Mouse (Mus musculus): ENCODE measurements around the gene Teddm1a. TPM values are rescaled to one million over a fixed set of nuclear protein-coding genes. Genes with fewer than 3 reads are reported as not detected.
"Not testable (repeated sequence)": the region's sequence is repeated elsewhere in the genome, so short reads cannot be mapped to it uniquely, and the experiment has no call there.

Gene Teddm1a
- polyA plus RNA-seq, 1 experiment: not detected

DNA sequence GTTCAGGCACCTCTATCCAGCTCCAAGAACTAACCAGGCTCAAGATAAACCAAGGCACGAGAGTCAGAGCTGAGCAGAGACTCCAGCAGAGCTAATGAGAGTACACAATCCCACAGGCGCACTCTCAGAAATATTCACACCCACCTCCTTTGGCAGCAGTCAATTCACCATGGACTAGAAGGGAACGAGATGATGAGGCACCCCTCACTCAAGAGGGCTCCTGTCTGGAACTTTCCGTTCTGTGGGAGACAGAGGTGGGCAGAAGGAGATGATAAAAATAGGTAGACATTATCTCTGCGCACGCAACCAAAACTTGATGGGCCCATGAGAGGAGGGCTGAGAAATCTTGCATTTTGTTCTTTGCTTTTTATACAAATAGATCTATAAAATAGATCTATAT lies 17.5 kb upstream of the Teddm1a start, which contains the start of gene Teddm1b:
Teddm1b (plus strand) TSS at position 301 of the 400 bp plus-strand sequence.
- Histone ChIP-seq H3K4me1 (ENCODE audit: control insufficient read depth, insufficient read depth, insufficient read length, low read length) (no peaks in the 10 kb centered on the region), H3K4me3 (ENCODE audit: low read depth, low read length) (no peak within 1 kb of the TSS)
- WGBS: 74% methylated on average over 6 of the region's 6 CpGs

DNA sequence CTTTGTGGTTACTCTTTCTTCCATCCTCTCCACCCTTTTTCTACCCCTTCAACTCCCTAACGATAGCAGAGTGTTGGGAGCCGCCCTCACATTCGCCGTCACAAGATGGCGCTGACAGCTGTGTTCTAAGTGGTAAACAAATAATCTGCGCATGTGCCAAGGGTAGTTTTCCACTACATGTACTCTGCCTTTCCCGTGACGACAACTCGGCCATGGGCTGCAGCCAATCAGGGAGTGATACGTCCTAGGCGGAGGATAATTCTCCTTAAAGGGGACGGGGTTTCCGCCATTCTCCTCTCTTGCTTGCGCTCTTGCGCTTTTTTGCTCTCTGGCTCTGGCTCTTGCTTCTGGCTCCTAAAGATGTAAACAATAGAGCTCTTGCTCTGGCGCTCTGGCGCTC lies 11.2 kb upstream of the Teddm1a start:
- WGBS: 95% methylated on average over 17 of the region's 17 CpGs
- H3K4me1 ChIP-seq (ENCODE audit: control insufficient read depth, insufficient read depth, insufficient read length, low read length): not testable (repeated sequence)

More for the DNA sequence above, 17.5 kb upstream of the Teddm1a start, which contains the start of gene Teddm1b:
- H3K36me3 ChIP-seq (ENCODE audit: control insufficient read depth, insufficient read depth, low read length): no peaks in the 10 kb centered on the region
- H3K27me3 ChIP-seq (ENCODE audit: control insufficient read depth, insufficient read depth, low read length): no peaks in the 10 kb centered on the region
- H3K27ac ChIP-seq (ENCODE audit: insufficient read depth, low read depth, low read length): no peak within 1 kb of the TSS
- no peak for TF ChIP-seq POLR2A (IDR thresholded peaks at IDR 0.05; ENCODE audit: low read depth, low read length)
- TF ChIP-seq CTCF (IDR thresholded peaks at IDR 0.05; ENCODE audit: extremely low read depth, insufficient read length, insufficient replicate concordance, low read depth, low read length): no peak

DNA sequence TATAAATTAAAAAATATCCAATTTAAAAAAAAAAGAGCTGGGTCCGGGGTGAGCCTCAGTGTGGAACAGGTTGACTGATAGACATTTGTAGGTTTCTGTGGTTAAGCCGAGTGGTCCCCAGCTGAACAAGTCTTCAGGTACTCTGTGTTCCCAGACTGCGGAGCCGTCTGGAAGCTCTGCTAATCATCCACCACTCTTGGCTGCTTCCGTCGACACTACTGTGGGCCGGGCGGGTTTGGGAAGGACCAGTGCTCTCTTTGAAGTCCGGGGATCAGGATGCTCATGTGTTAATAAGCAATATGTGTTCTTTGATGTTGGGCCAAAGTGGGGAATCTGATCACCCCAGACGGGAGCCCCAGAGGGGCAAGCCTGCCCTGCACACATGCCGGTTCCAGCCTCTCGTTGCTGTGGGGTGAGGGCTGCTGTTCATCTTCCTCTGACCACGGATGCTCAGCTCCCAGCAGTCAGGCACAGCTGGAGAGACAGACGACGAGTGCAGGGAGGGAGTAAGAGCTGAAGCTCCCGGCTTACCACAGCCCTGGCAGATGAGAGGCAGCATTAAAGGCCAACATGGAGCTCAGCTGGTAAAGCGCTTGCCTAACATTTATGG lies 5.4 kb upstream of the Teddm1a start:
- no peak overlapping the region for H3K27ac ChIP-seq (ENCODE audit: insufficient read depth, low read depth, low read length)
- H3K27me3 ChIP-seq (ENCODE audit: control insufficient read depth, insufficient read depth, low read length): no peaks in the 10 kb centered on the region
- no peak for TF ChIP-seq POLR2A (IDR thresholded peaks at IDR 0.05; ENCODE audit: low read depth, low read length)
- no peak for TF ChIP-seq CTCF (IDR thresholded peaks at IDR 0.05; ENCODE audit: extremely low read depth, insufficient read length, insufficient replicate concordance, low read depth, low read length)
- H3K36me3 ChIP-seq (ENCODE audit: control insufficient read depth, insufficient read depth, low read length): no peaks in the 10 kb centered on the region
- no peaks in the 10 kb centered on the region for H3K4me1 ChIP-seq (ENCODE audit: control insufficient read depth, insufficient read depth, insufficient read length, low read length)
- 50% methylated on average over 17 of the region's 17 CpGs for WGBS
- H3K4me3 ChIP-seq (ENCODE audit: low read depth, low read length): no peak overlapping the region

More for the DNA sequence above, 11.2 kb upstream of the Teddm1a start:
- H3K36me3 ChIP-seq (ENCODE audit: control insufficient read depth, insufficient read depth, low read length); H3K4me3 ChIP-seq (ENCODE audit: low read depth, low read length); H3K27ac ChIP-seq (ENCODE audit: insufficient read depth, low read depth, low read length); H3K27me3 ChIP-seq (ENCODE audit: control insufficient read depth, insufficient read depth, low read length): not testable (repeated sequence)

DNA sequence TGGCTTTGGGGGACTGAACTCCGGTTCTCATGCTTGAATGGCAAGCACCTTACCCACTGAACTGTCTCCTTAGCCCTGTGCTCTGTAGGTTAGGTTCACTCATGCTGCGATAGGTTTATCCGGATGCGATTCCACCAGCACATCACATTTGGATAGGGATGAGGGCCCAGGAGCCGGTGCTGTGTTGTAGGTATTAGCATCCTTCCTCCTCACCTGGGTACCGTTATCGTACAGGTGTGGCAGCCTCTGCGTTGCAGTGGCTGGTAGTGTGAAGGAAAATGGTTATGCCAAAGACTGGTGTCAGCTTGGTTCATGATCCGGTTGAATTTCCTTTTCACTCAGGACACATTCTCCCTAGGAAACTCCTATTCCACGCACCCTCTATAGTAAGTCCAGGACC lies 1.4 kb upstream of the Teddm1a start:
- H3K4me3 ChIP-seq (ENCODE audit: low read depth, low read length): no peak overlapping the region
- H3K4me1 ChIP-seq (ENCODE audit: control insufficient read depth, insufficient read depth, insufficient read length, low read length): no peaks in the 10 kb centered on the region
- no peaks in the 10 kb centered on the region for H3K27me3 ChIP-seq (ENCODE audit: control insufficient read depth, insufficient read depth, low read length)
- no peak for TF ChIP-seq CTCF (IDR thresholded peaks at IDR 0.05; ENCODE audit: extremely low read depth, insufficient read length, insufficient replicate concordance, low read depth, low read length)
- no peak for TF ChIP-seq POLR2A (IDR thresholded peaks at IDR 0.05; ENCODE audit: low read depth, low read length)
- H3K27ac ChIP-seq (ENCODE audit: insufficient read depth, low read depth, low read length): no peak overlapping the region
- no peaks in the 10 kb centered on the region for H3K36me3 ChIP-seq (ENCODE audit: control insufficient read depth, insufficient read depth, low read length)
- 92% methylated on average over 10 of the region's 10 CpGs for WGBS

DNA sequence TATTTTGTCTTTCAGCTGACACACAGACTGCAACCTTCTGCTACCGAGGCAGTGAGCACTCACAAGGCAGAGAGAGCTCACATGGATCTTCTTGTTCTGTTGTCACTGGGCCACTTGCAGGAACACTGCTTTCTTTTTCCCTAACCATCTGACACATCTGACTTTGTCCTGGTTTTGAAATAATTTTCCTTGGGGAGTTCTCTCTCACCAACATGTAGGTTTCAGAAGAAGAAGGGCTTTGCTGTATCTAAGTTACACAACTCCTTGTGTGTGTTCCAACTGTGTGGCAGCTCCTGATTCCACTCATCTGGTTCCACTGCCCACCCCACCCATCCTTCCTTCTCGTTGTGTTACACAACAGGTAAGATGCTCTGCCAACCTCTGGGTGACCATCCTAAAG lies 2.2 kb downstream of the Teddm1a start:
- H3K27me3 ChIP-seq (ENCODE audit: control insufficient read depth, insufficient read depth, low read length): no peaks in the 10 kb centered on the region
- no peaks in the 10 kb centered on the region for H3K36me3 ChIP-seq (ENCODE audit: control insufficient read depth, insufficient read depth, low read length)
- no peak overlapping the region for H3K27ac ChIP-seq (ENCODE audit: insufficient read depth, low read depth, low read length)
- no peak overlapping the region for H3K4me3 ChIP-seq (ENCODE audit: low read depth, low read length)
- 56% methylated on average over 2 of the region's 2 CpGs for WGBS
- H3K4me1 ChIP-seq (ENCODE audit: control insufficient read depth, insufficient read depth, insufficient read length, low read length): no peaks in the 10 kb centered on the region
- no peak for TF ChIP-seq CTCF (IDR thresholded peaks at IDR 0.05; ENCODE audit: extremely low read depth, insufficient read length, insufficient replicate concordance, low read depth, low read length)
- no peak for TF ChIP-seq POLR2A (IDR thresholded peaks at IDR 0.05; ENCODE audit: low read depth, low read length)

DNA sequence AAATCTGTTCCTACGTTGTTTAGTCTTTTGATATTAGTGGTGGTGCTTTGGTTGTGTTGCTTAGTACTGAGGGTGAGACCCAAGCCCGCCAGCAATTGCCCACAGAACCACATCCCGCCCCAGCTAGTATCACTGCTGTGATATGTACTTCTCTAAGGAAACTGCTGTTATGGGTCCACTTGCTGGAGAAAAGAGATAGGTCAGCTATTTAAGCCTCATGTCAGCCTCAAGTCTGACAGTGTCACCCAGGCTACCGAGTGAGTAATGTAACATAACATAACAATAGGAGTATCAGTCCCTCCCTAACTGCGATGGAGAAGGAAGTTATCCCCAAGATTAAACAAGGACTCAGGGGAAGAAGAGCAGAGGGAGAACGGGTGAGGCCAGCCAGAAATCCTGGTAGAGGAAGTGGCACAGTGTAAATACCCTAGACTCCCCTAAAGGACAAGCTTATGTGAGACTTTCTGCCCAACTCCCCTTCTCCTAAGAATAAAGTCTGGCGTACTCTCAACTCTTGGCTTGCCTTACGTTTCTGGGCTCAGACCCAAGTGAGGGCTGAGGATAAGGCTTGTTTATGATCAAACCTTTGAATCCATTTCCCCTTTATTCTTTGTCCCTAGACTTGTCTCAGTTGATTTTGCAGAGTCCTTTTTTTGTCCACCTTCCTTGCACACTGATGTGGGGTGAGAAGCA lies 2.8 kb downstream of the Teddm1a start:
- no peaks in the 10 kb centered on the region for H3K27me3 ChIP-seq (ENCODE audit: control insufficient read depth, insufficient read depth, low read length)
- H3K4me3 ChIP-seq (ENCODE audit: low read depth, low read length): no peak overlapping the region
- TF ChIP-seq CTCF (IDR thresholded peaks at IDR 0.05; ENCODE audit: extremely low read depth, insufficient read length, insufficient replicate concordance, low read depth, low read length): no peak
- no peak for TF ChIP-seq POLR2A (IDR thresholded peaks at IDR 0.05; ENCODE audit: low read depth, low read length)
- H3K36me3 ChIP-seq (ENCODE audit: control insufficient read depth, insufficient read depth, low read length): no peaks in the 10 kb centered on the region
- H3K4me1 ChIP-seq (ENCODE audit: control insufficient read depth, insufficient read depth, insufficient read length, low read length): no peaks in the 10 kb centered on the region
- no peak overlapping the region for H3K27ac ChIP-seq (ENCODE audit: insufficient read depth, low read depth, low read length)
- WGBS: 40% methylated on average over 8 of the region's 8 CpGs

DNA sequence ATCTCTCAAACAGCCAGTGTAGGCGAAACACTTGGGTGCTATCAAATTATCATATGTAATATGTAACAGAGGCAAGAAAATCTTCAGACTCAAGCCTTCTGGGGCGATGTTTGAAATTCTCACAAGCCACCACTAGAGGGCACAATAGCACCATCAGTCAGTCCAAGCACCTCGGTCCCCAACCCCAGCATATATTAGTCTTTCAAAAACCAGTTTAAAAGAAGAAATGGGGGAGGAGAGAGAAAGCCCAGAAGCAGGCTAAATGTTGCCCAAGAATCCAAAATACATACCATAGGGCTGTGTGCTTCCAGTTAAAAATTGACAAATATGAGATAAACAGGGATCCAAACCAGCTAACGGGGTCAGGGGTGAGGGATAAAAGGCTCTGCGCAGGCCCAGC lies 3.4 kb downstream of the Teddm1a start:
- Histone ChIP-seq H3K27me3 (ENCODE audit: control insufficient read depth, insufficient read depth, low read length) (no peaks in the 10 kb centered on the region), H3K4me3 (ENCODE audit: low read depth, low read length) (no peak overlapping the region), H3K36me3 (ENCODE audit: control insufficient read depth, insufficient read depth, low read length) (no peaks in the 10 kb centered on the region), H3K4me1 (ENCODE audit: control insufficient read depth, insufficient read depth, insufficient read length, low read length) (no peaks in the 10 kb centered on the region), H3K27ac (ENCODE audit: insufficient read depth, low read depth, low read length) (no peak overlapping the region)
- 37% methylated on average over 5 of the region's 5 CpGs for WGBS
- no peak for TF ChIP-seq POLR2A (IDR thresholded peaks at IDR 0.05; ENCODE audit: low read depth, low read length)
- peak; percentile 86; the same call in 1 of the 2 replicates for TF ChIP-seq CTCF (IDR thresholded peaks at IDR 0.05; ENCODE audit: extremely low read depth, insufficient read length, insufficient replicate concordance, low read depth, low read length)

All from small intestine, adult 2 months (tissue).